Mouse (Mus musculus) embryonic fibroblast, embryonic 13.5 days (primary cell): ENCODE measurements around the gene Fam3b.

Experiments used
- CTCF ChIP-seq: IDR thresholded peaks from 2 replicates; pipeline ENCODE4 v1.5.1; 2011; ENCODE audit warnings: mild to moderate bottlenecking, control low read depth, low read length, moderate library complexity, borderline replicate concordance; ENCODE audit not compliant: insufficient read depth
- POLR2A ChIP-seq: IDR thresholded peaks from 2 replicates; pipeline ENCODE4 v1.6.1; 2011; ENCODE audit warnings: low read depth, mild to moderate bottlenecking, control low read depth, low read length, moderate library complexity

DNA sequence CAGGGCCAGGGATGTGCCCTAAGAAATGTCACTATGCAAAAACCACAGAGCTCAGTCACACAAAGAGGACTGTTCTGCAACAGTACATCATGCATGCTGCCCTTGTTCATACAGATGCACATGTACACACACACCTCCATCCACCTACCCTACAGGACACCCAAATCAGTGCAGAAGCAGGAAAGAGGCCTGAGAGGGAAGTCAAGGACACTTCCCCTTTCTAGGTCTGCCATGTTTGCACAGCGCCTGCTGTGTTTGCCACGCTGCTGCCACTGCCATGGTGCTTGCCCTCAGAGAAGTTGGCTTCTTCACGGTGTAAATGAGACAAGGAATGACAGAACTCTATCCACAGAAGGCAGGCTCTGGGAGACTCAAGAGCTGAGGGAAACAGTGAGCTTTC, 10.8 kb downstream of the Fam3b start:
- TF ChIP-seq CTCF (no peak), POLR2A (no peak)
